Mouse (Mus musculus) brain, embryonic 14.5 days (tissue): Measurements from ENCODE around the gene Nlrp9b.

Experiments
- CTCF ChIP-seq: fragments of 200-500 bp; IDR thresholded peaks from 2 replicates; pipeline ENCODE4 v1.5.1; 2012; ENCODE audit warnings: inconsistent platforms, mild to moderate bottlenecking, moderate library complexity, borderline replicate concordance; ENCODE audit not compliant: insufficient read depth, insufficient read length; ENCODE audit errors: extremely low read depth
- POLR2A ChIP-seq: fragments of 200-500 bp; IDR thresholded peaks from 2 replicates; pipeline ENCODE4 v1.6.1; 2012; ENCODE audit warnings: mild to moderate bottlenecking, inconsistent platforms, borderline replicate concordance; ENCODE audit not compliant: poor library complexity, insufficient read depth, insufficient read length, severe bottlenecking; ENCODE audit errors: extremely low read depth

DNA sequence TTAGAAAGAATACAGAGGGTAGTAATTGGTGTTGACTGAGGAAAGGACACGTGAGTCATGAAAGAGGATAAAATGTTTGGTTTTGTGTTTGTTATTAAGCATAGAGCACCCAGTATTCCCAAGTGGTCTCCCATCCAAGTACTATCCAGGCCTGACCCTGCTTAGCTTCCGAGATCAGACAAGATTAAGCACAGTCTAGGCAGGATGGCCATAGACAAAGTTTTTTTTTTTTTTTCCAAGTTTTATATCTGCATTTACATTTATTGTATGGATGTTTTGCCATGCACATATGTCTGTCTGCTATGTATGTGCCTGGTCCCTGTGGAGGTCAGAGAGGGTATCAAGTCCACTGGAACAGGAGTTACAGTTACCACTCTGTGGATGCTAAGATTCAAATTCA lies 18.7 kb downstream of the Nlrp9b start:
- TF ChIP-seq POLR2A: no peak
- TF ChIP-seq CTCF: no peak
